Mouse (Mus musculus) yolk sac, embryonic 10.5 days (tissue): ENCODE measurements around the gene Fam216b.

Experiments used
- DNase-seq: peaks from one replicate; pipeline ENCODE4 v3.0.0-alpha.2; 2017; ENCODE audit warnings: low spot score

The Fam216b gene

DNA sequence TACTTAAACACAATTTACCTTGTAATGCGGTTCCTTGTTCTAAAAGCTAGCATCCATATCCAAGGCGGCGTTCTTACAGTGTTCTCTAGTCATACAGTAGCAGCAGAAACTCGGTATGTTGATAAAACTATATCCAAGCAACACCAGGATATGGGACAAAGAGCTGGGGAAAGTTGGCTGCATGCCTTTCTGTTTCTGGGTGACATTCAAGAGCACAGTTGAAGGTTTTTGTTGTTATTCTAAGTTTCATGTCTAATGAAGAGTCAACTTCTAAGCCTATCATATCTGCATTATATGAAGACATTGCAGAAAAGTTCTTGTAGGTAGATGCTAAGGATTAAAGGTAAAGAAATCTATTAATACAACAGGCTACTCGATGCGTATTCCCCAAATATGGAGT, at the start of gene Fam216b:
Gene Fam216b (minus strand): TSS at position 101 of the 400 bp plus-strand sequence.
- no peak for DNase-seq

DNA sequence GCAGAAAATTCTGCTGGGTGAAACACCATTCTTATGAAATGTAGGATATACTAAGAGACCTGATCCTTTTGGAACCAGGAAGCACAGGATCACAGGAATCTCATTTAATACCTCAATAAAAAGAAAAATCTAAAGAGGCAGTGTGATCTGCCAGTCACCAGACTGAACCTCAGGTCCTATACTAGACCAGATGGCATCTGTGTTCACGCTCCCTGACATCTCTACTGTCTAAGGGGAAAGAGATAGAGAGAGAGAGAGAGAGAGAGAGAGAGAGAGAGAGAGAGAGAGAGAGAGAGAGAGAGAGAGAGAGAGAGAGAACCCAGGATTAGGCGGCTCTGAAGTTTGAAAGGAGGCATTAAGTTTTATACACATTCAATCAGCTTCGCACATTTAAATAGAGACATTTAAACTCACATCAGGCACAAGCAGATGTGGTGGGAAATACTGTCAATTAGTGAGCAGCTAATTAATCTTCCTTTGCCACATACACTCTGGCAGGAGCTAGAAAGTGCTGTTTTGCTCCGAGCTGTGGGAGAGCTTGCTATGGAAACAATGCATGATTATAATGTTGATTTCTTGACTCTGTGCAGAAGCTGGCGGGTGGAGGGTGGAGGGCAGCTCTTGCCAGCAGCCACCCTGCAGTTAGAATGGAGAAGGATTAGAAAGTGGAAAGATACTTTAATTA, 43.7 kb upstream of the Fam216b start:
- no peak for DNase-seq

DNA sequence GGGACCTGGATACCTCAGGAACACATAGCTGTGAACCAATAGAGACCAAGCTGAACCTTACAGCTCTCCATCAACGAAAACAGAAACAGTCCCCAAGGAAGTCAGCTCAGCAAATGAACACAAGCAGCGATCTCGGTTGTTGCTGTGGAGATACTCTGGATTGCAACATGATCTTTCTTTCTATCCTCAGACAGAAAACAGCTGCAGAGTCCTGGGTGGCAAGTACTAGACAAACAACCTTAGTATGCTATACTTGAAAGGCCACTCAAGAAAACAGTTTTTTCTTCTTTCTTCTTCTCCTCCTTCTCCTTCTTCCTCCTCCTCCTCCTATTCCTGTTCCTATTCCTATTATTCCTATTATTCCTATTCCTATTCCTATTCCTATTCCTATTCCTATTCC, 37.9 kb upstream of the Fam216b start:
- DNase-seq: no peak

DNA sequence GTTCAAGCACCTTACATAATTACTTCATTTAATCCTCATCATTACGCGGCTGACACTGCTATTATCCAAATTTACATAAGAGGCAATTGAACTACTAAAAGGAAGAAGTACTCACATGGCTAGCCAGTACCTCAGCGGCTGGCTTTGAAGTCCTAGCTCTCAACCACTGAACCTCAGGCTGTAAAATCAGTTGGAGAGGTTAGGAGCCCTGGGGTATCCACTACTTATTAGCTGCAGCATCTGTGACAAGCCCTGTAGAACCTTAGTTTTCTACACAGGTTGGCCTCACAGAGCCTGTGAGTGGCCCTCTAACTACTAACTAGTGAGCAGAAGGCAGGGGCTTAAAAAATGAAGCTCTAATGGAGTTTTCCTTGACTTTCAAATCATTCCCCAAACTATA, 31.5 kb upstream of the Fam216b start:
- no peak for DNase-seq

DNA sequence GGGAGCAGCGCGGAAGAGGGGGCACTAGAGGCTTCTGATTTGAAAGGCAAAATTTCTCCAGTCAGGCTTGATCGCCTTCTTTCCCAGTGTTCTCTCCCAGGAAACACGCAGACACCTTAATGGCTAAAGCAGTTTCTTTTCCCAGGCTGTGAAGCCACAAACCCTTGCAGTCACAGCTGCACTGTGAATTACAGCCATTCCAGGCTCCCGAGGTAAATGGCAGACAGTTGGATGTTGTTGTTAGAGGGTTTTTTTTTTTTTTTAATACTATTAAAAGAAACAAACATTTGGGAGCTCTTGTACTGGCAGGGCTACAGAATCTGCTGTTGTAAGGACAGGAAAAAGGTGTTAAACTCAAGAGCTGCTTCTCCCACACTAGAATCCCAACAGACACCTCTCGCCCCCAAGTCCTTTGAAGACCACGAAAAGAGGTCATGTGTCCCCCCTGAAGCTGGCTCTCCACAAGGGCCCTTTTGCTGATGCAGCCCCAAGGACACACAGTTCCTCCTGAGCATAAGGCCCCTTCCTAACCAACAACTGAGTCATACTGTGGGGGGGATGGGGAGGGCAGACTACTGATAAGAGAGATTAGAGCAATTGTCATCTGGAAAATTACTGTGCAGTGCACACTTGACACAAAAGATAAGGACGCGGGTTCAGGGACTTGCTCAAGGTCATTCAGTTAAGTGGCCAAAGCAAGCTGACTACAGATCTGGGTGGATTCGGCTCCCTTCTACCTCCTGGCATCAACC, 30.8 kb upstream of the Fam216b start:
- no peak for DNase-seq

DNA sequence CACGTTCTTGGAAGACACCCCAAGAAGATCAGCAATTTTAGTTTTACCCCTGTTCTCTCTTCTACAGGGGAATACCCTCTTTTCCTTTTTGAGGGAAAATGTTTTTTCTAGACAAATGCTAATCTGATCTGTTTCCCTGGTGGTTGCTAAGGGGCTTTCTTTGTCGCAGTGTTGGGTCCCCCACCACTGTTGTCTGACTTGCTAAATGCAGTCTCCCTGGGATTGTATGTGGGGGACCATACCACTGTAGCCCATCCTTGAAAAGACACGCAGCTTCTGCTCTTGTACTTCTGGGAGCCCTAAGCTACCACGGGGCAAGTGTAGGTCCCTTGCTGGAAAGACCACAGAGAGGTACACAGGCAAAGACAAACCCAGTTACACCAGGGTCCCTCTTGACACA, 28.9 kb upstream of the Fam216b start:
- DNase-seq: no peak

DNA sequence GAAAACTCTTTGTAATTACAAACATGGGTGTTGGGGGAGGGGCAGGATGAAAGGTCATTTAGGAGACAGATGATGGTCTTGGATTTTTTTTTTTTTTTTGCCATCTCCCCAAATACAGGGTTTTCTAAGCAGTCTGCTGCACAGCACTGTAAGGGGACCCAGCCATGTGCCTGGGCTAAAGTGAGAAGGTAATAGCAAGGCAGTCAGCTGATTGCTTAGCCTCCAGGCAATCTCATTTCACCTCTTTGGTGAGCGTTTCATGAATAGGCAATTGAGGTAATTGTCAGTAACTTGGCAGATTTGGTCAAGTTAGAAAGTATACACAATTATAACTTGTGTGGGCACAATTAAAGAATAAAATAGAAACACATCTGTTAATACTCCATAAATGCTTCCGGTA, 28.5 kb upstream of the Fam216b start:
- DNase-seq: no peak

DNA sequence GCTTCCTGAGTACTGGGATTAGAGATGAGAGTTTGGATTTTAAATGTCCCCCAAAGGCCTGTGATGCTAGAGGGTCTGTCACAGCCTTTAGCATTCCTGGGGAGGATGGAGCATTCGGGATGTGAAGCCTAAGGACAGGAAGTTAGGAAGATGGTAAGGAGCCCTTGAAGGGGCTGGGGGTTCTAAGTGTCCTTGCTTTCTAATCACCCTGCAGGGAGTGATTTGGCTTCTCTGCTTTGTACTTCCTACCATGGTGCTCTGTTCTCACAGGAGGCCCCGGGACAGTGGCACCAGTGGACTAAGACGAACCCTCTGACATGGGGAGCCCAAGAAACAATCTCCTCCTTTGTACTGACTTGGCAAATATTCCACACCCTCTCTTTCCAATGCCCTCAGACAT, 23.7 kb upstream of the Fam216b start:
- no peak for DNase-seq

DNA sequence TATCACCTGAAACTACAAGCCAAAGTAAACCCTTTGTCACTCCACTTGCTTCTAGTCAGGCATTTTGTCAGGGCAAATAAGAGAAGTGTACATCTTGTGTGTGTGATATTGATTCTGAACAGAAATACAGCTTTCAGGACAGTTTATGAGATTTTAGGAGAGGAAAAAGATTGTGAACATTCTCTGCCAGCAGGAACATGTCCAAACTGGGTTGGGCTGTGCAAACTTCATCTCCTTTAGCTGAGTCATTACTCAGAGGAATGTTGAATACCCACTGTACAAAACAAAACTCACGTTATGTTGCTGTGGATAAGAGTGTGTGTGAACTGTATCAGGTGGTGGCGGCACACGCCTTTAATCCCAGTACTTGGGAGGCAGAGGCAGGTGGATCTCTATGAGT, 22.1 kb upstream of the Fam216b start:
- no peak for DNase-seq

DNA sequence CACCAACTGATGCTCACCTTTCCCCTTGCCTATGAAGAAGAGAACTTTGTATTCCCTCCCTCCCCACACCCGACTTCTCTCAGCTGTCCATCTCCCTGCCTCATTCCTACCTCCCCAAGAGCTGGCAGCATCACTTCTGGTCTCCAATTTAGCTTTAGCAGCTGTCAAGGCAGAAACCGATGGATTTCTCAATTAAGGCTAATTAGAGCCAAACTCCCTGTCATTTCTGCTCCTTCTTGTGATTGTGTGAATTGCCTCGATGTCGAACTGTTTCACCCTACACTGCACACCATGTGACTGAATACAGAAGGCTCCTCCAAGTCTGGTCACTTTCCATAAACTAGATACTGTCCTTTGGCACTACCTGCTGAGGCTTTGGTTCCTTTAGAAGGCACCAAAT, 20.6 kb upstream of the Fam216b start:
- no peak for DNase-seq

DNA sequence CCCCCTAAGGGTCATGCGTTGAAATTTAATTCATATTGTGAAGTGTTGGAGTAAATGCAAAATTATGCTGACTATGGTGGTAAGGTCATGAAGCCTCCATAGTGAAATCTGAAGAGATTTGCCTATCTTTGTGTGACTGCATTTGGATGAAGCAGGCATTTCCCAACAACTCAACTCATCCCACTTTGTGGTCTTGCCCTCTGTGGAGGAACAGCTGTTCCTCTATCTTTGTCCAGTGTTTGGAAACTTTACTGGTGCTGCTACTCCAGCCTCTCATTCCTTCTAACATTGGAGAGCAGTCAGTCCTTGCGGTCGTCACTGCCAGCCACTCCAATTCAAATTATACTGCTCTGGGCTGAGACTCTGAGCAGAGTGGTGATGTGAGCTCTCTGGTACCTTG, 19.6 kb upstream of the Fam216b start:
- DNase-seq: no peak

DNA sequence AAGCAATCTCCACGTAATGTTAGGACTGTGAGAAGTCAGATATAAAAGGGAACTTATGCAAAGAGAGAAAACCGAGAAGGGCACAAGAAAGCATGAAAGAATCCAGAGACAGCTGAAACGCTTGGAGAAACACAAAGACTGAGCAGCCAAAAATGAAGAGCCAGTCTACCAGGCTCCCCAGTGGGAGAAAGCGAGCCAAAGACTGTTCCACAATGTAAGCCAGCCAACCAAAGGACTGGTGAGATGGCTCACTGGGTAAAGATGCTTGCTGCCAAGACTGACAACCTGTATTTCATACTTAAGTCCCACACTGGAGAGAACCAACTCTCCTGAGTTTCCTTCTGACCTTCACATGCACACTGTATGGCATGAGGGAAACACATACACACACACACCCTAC, 784 bp upstream of the Fam216b start:
- DNase-seq: no peak

DNA sequence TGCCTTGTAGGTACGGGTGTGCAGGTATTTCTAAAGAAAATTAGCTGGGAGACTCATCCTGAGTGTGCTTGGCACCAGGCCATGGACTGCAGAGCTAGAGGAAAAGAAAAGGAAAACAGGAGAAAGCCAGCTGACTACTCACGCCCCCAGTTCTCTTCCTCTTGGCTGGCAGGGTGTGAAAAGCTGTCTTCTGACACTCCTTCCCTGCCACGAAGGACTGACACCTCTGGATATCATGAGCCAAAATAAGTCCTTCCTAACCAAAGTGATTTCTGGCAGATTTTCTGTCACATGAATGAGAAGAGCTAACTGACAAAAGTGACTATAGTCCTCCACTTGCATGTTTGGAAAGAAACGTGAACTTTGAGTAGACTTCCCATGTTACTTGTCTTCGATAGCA, 5.3 kb downstream of the Fam216b start:
- no peak for DNase-seq

DNA sequence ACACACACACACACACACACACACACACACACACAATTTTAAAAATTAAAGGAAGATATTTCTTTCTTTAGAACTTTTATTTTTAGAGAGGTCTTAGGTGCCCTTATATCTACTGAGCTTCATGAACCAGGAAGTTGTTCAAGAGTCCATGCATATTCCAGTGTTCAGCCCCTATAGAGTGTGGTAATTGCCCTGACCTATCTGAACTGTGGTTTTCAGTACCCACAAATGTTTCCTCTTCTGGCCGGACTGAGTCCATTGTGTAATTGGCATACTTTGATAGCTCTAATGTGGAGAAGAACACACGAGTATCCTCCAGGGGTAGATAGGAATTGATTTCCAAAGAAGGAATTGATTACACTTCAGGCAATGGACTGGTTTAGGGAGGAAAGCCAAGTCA, 11.3 kb downstream of the Fam216b start:
- no peak for DNase-seq

DNA sequence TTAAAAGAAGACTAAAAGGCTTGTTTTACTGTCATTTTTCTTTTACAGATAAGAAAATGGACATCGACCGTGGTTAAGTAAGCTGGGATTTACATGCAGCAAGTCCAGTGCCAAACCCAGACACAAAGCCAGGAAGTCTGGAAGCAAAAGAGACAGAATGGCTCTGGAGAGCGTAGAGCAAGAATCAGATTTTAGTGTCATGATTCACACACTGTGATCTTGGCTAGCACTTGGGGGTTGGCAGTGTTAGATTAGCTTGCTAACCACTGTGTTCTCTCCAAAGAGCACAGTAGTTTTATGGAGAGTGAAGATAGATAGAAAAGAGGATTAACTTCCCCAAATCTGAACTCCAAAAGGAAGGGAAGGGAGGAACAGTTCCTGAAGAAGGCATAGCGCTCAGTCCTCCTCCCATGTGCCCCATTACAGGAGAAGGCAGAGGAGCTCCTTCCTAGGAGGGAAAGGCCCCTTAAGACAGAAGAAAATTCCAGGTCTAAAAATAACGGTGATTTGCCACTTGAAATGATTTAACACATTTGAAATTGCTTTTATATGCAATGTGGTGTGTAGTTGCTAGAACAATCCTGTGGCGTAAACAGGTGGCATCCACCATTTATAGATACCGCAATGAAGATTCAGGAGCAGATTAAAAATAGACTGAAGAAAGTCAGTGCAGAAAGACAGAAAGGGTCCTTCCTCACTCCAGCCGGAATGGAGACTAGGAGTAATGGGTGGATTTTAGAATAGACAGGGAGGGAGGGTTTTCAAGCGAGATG, 22.7 kb downstream of the Fam216b start:
- no peak for DNase-seq

DNA sequence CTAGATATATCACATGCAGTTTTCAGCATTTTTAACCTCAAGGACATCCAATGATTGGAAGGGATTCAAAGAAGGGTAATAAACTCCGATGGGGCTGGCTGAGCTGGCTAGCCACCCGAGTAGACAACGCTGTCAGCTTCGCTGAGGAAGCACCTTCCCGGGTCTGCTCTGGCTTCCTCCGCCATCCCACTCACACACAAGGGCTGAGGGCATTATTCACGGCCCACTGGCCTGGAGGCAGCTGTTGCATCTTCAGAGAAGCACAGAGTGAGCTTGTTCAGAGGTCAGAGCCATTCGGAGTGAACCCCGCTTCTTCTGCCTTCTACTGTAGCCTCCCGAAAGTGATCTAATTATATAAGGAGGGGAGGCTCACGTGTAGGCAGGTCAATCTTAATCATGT, 26.3 kb downstream of the Fam216b start:
- no peak for DNase-seq

DNA sequence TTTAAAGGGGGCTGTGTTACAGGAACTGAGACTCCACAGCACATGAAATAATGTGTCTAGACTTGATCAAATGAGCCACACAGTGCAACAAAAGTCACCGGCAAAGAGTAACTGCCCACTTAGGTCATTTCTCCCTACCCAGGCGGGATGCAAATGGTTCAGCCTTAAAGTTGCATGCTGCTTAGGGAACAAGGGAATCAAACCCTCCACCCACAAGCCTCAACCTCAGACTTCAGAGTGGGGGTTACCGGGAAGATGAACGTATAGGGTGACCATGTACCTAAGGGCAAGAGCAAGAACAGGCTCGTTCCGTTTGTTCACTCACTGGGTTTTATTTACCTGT, 28.2 kb downstream of the Fam216b start:
- no peak for DNase-seq

DNA sequence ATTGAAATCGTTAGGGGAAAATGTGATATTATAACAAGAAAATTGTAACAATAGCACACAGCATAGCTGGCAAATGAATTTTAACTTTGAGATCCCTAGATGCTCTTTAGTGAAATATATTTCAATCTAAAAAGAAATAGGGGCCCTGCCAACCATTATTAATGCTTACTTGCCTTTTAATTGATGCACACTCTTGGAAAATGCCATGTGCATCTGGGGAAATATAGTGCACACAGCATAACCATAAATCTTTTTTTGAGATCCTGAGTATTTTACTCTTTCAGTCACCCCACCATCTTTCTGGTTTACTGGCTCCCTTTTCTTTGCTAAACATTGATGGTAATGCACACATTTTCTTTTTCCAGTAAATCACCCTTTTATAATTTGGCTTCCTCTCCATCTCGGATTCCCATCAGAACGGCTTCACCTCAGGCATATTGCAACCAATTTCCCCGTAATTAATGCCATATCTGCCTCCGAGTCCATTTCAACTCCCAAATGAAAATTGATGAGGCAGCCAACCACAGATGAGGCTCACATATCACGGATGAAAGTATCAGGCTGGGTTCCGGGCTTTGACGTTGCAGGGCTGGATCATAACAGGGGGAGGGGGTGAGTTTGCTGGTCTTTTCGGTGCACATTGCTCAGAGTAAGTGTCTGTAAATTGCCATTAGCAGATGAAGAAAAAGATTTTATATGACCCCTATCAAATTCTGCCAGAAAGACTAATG, 28.8 kb downstream of the Fam216b start:
- no peak for DNase-seq

DNA sequence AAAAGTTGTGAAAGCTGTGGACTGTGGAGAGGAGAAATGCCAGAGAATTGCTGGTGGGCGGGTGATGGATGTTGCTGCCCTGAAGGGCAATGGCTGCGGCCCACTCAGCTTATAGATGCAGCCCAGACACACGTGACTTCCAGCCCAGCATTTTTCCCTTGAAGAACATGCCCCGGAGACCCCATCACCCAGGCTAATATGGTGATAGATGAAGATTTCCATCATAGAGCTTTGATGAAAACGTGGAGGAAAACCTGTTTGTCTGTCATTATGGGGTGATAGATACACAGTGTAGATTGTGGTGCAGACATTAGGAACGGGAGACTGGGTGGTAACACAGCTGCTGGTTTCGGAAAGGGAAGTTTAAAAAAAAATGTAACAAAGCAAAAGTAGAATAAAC, 31.4 kb downstream of the Fam216b start:
- no peak for DNase-seq

DNA sequence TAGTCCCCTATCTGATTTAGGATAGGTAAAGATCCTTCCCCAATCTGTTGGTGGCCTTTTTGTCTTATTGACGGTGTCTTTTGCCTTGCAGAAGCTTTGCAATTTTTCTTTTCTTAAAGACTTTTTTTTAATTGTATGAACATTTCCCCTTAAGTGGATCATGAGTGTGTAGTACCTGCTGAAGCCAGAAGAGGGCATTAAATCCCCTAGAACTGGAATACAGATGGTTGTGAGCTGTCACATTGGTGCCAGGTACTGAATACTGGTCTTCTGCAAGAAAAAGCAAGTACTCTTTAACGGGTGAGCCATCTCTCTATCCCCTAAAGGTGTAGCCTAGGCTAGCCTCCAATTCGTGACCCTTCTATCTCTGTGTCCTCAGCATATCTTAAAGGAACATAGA, 32.4 kb downstream of the Fam216b start:
- no peak for DNase-seq

DNA sequence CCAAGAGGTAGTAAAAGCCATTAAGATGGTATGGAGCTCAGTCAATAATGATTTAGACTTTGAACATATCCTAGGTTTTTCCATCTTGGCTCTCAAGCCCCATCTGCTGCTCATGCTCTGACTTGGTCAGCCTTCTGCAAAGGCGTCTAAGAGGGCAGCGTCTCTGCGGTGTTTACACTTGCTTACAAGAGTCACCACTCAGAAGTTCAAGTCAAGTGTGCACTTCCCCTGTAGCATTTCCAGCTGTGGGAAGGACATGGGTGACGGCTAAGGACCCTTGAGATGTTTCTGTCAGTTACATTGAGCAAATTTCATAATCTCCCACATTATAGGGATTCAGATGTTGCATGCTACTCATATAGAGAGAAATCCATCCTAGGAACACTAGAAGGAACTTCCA, 40.1 kb downstream of the Fam216b start:
- no peak for DNase-seq

DNA sequence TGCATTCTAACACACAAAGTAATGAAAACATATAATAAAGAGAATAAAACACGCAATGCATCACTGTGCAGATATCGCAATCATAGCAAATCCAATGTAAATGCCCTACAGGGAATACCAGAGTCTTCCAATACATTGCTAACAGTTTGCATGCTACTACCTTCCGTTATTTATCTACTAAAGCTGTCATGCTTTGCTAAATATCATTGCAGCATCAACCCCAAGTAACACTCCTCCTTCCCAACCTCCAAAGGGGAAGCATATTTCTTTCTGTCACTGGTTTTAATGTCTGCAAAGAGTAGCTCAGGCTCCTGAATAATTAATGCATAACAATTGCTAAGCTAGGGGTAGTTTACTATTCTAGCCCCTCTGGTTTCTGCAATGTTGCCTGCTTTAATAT, 40.5 kb downstream of the Fam216b start:
- no peak for DNase-seq

DNA sequence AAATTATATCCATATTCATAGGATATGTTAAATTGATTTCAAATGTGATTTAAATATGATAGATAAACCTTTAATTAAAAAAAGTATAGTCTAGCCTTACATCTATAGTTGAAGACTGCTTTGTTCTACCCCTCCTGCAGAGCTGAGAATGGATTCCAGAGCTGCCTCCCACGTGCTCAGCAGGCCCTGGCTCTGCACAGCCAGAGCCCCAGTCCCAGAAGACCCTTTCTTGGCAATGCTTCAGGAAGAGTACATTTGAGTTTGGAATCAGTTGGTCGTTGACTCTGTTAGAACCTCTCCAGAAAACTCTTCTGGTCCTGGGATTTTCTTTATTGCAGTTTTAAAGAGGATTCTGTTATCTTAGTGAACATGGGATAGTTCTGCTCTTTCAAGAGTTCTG, 45.7 kb downstream of the Fam216b start:
- DNase-seq: no peak
